Mouse (Mus musculus): ENCODE data around the gene Ikzf2. TPM values are rescaled to one million over a fixed set of nuclear protein-coding genes. Genes with fewer than 3 reads are reported as not detected.

Gene Ikzf2
- polyA plus RNA-seq, 1 experiment from 2014 or later: 4.8 TPM

- Histone ChIP-seq H3K27ac (ENCODE audit: low read depth, low read length) (no peak overlapping the region), H3K9ac (replicated peaks; ENCODE audit: low read depth, low read length) (no peak overlapping the region), H3K4me2 (ENCODE audit: low read depth, low read length) (no peak overlapping the region), H3K36me3 (ENCODE audit: control insufficient read depth, insufficient read depth, low read length) (no peaks in the 10 kb centered on the region), H3K9me3 (ENCODE audit: control insufficient read depth, low read length) (no peaks in the 10 kb centered on the region), H3K4me1 (ENCODE audit: control insufficient read depth, insufficient read depth, low read length) (no peaks in the 10 kb centered on the region), H3K27me3 (ENCODE audit: control insufficient read depth, insufficient read depth, low read length) (no peaks in the 10 kb centered on the region), H3K4me3 (ENCODE audit: low read depth, low read length) (no peak overlapping the region)
- WGBS: 94% methylated on average over 5 of the region's 5 CpGs
- no peak for ATAC-seq (ENCODE audit: low read depth)
These were observed 75.0 kb downstream of the Ikzf2 start for GRCm38 (mm10) chr1:69612076-69612475.

GRCm38 (mm10) chr1:69611204-69611725 is 75.8 kb downstream of the Ikzf2 start:
- H3K4me2 ChIP-seq (ENCODE audit: low read depth, low read length): no peak overlapping the region
- 87% methylated on average over 4 of the region's 4 CpGs for WGBS
- no peak overlapping the region for H3K4me3 ChIP-seq (ENCODE audit: low read depth, low read length)
- no peak overlapping the region for H3K27ac ChIP-seq (ENCODE audit: low read depth, low read length)
- H3K9ac ChIP-seq (replicated peaks; ENCODE audit: low read depth, low read length): no peak overlapping the region
- H3K36me3 ChIP-seq (ENCODE audit: control insufficient read depth, insufficient read depth, low read length): no peaks in the 10 kb centered on the region
- no peaks in the 10 kb centered on the region for H3K9me3 ChIP-seq (ENCODE audit: control insufficient read depth, low read length)
- no peaks in the 10 kb centered on the region for H3K4me1 ChIP-seq (ENCODE audit: control insufficient read depth, insufficient read depth, low read length)
- no peaks in the 10 kb centered on the region for H3K27me3 ChIP-seq (ENCODE audit: control insufficient read depth, insufficient read depth, low read length)
- no peak for ATAC-seq (ENCODE audit: low read depth)

GRCm38 (mm10) chr1:69610791-69611190 is 76.3 kb downstream of the Ikzf2 start:
- H3K4me3 ChIP-seq (ENCODE audit: low read depth, low read length): no peak overlapping the region
- no peak for ATAC-seq (ENCODE audit: low read depth)
- H3K27ac ChIP-seq (ENCODE audit: low read depth, low read length): no peak overlapping the region
- H3K27me3 ChIP-seq (ENCODE audit: control insufficient read depth, insufficient read depth, low read length): no peaks in the 10 kb centered on the region
- H3K9ac ChIP-seq (replicated peaks; ENCODE audit: low read depth, low read length): no peak overlapping the region
- H3K36me3 ChIP-seq (ENCODE audit: control insufficient read depth, insufficient read depth, low read length): no peaks in the 10 kb centered on the region
- H3K4me2 ChIP-seq (ENCODE audit: low read depth, low read length): no peak overlapping the region
- H3K4me1 ChIP-seq (ENCODE audit: control insufficient read depth, insufficient read depth, low read length): no peaks in the 10 kb centered on the region
- 78% methylated on average over 7 of the region's 7 CpGs for WGBS
- no peaks in the 10 kb centered on the region for H3K9me3 ChIP-seq (ENCODE audit: control insufficient read depth, low read length)

GRCm38 (mm10) chr1:69608846-69609245 is 78.2 kb downstream of the Ikzf2 start:
- Histone ChIP-seq H3K27me3 (ENCODE audit: control insufficient read depth, insufficient read depth, low read length) (no peaks in the 10 kb centered on the region), H3K9me3 (ENCODE audit: control insufficient read depth, low read length) (no peaks in the 10 kb centered on the region), H3K4me3 (ENCODE audit: low read depth, low read length) (no peak overlapping the region), H3K4me2 (ENCODE audit: low read depth, low read length) (no peak overlapping the region), H3K27ac (ENCODE audit: low read depth, low read length) (no peak overlapping the region), H3K4me1 (ENCODE audit: control insufficient read depth, insufficient read depth, low read length) (no peaks in the 10 kb centered on the region), H3K36me3 (ENCODE audit: control insufficient read depth, insufficient read depth, low read length) (no peaks in the 10 kb centered on the region), H3K9ac (replicated peaks; ENCODE audit: low read depth, low read length) (no peak overlapping the region)
- 86% methylated on average over 5 of the region's 5 CpGs for WGBS
- no peak for ATAC-seq (ENCODE audit: low read depth)

GRCm38 (mm10) chr1:69606844-69607243 is 80.2 kb downstream of the Ikzf2 start:
- Histone ChIP-seq H3K27ac (ENCODE audit: low read depth, low read length) (no peak overlapping the region), H3K4me1 (ENCODE audit: control insufficient read depth, insufficient read depth, low read length) (no peaks in the 10 kb centered on the region)
- ATAC-seq (ENCODE audit: low read depth): no peak

GRCm38 (mm10) chr1:69604213-69604612 is 82.8 kb downstream of the Ikzf2 start:
- Histone ChIP-seq H3K27me3 (ENCODE audit: control insufficient read depth, insufficient read depth, low read length) (no peaks in the 10 kb centered on the region), H3K9ac (replicated peaks; ENCODE audit: low read depth, low read length) (no peak overlapping the region), H3K9me3 (ENCODE audit: control insufficient read depth, low read length) (no peaks in the 10 kb centered on the region), H3K4me3 (ENCODE audit: low read depth, low read length) (no peak overlapping the region), H3K27ac (ENCODE audit: low read depth, low read length) (no peak overlapping the region), H3K36me3 (ENCODE audit: control insufficient read depth, insufficient read depth, low read length) (no peaks in the 10 kb centered on the region), H3K4me1 (ENCODE audit: control insufficient read depth, insufficient read depth, low read length) (no peaks in the 10 kb centered on the region), H3K4me2 (ENCODE audit: low read depth, low read length) (no peak overlapping the region)
- WGBS: 46% methylated on average over 3 of the region's 3 CpGs
- no peak for ATAC-seq (ENCODE audit: low read depth)

More at GRCm38 (mm10) chr1:69606844-69607243, 80.2 kb downstream of the Ikzf2 start:
- H3K4me3 ChIP-seq (ENCODE audit: low read depth, low read length): no peak overlapping the region
- H3K4me2 ChIP-seq (ENCODE audit: low read depth, low read length): no peak overlapping the region
- no peaks in the 10 kb centered on the region for H3K36me3 ChIP-seq (ENCODE audit: control insufficient read depth, insufficient read depth, low read length)
- no peak overlapping the region for H3K9ac ChIP-seq (replicated peaks; ENCODE audit: low read depth, low read length)
- no peaks in the 10 kb centered on the region for H3K27me3 ChIP-seq (ENCODE audit: control insufficient read depth, insufficient read depth, low read length)
- WGBS: 76% methylated on average over 1 of the region's 1 CpGs
- H3K9me3 ChIP-seq (ENCODE audit: control insufficient read depth, low read length): no peaks in the 10 kb centered on the region

GRCm38 (mm10) chr1:69600954-69601353 is 86.1 kb downstream of the Ikzf2 start:
- Histone ChIP-seq H3K36me3 (ENCODE audit: control insufficient read depth, insufficient read depth, low read length) (no peaks in the 10 kb centered on the region), H3K27ac (ENCODE audit: low read depth, low read length) (no peak overlapping the region), H3K4me1 (ENCODE audit: control insufficient read depth, insufficient read depth, low read length) (no peaks in the 10 kb centered on the region), H3K4me3 (ENCODE audit: low read depth, low read length) (no peak overlapping the region), H3K9me3 (ENCODE audit: control insufficient read depth, low read length) (no peaks in the 10 kb centered on the region), H3K27me3 (ENCODE audit: control insufficient read depth, insufficient read depth, low read length) (no peaks in the 10 kb centered on the region), H3K9ac (replicated peaks; ENCODE audit: low read depth, low read length) (no peak overlapping the region), H3K4me2 (ENCODE audit: low read depth, low read length) (no peak overlapping the region)
- no peak for ATAC-seq (ENCODE audit: low read depth)
- WGBS: 75% methylated on average over 1 of the region's 1 CpGs

GRCm38 (mm10) chr1:69599074-69599772 is 87.8 kb downstream of the Ikzf2 start:
- Histone ChIP-seq H3K9ac (replicated peaks; ENCODE audit: low read depth, low read length) (no peak overlapping the region), H3K27ac (ENCODE audit: low read depth, low read length) (no peak overlapping the region), H3K4me3 (ENCODE audit: low read depth, low read length) (no peak overlapping the region), H3K27me3 (ENCODE audit: control insufficient read depth, insufficient read depth, low read length) (no peaks in the 10 kb centered on the region), H3K9me3 (ENCODE audit: control insufficient read depth, low read length) (no peaks in the 10 kb centered on the region), H3K36me3 (ENCODE audit: control insufficient read depth, insufficient read depth, low read length) (no peaks in the 10 kb centered on the region), H3K4me2 (ENCODE audit: low read depth, low read length) (no peak overlapping the region), H3K4me1 (ENCODE audit: control insufficient read depth, insufficient read depth, low read length) (no peaks in the 10 kb centered on the region)
- WGBS: 94% methylated on average over 12 of the region's 12 CpGs
- no peak for ATAC-seq (ENCODE audit: low read depth)

- Histone ChIP-seq H3K36me3 (ENCODE audit: control insufficient read depth, insufficient read depth, low read length) (no peaks in the 10 kb centered on the region), H3K4me3 (ENCODE audit: low read depth, low read length) (no peak overlapping the region), H3K27me3 (ENCODE audit: control insufficient read depth, insufficient read depth, low read length) (no peaks in the 10 kb centered on the region), H3K27ac (ENCODE audit: low read depth, low read length) (no peak overlapping the region), H3K9ac (replicated peaks; ENCODE audit: low read depth, low read length) (no peak overlapping the region), H3K9me3 (ENCODE audit: control insufficient read depth, low read length) (no peaks in the 10 kb centered on the region), H3K4me2 (ENCODE audit: low read depth, low read length) (peak overlapping the region; percentile 36; the same call in 1 of the 2 replicates), H3K4me1 (ENCODE audit: control insufficient read depth, insufficient read depth, low read length) (peaks cover 8% of the 10 kb centered on the region; the same call in 1 of the 2 replicates)
- 32% methylated on average over 6 of the region's 6 CpGs for WGBS
- no peak for ATAC-seq (ENCODE audit: low read depth)
These were observed 95.2 kb downstream of the Ikzf2 start for GRCm38 (mm10) chr1:69591889-69592288.

Data from neural tube, embryonic 14.5 days (tissue).